Mouse (Mus musculus) lung, embryonic 16.5 days (tissue): ENCODE data around the gene Prr15. TPM values are rescaled to one million over a fixed set of nuclear protein-coding genes. Genes with fewer than 3 reads are reported as not detected.

Experiments
- ATAC-seq: fragments of 200-750 bp; cut with Nextera tagmentation; 2 replicates; pipeline ENCODE4 v1.8.0; 2017; ENCODE audit warnings: low read depth, mild to moderate bottlenecking, moderate library complexity
- H3K27ac ChIP-seq: fragments of 300-500 bp; sonication (generic); 2 replicates; pipeline ENCODE4 v1.5.1; 2014; ENCODE audit warnings: mild to moderate bottlenecking, control low read depth, low read length
- H3K27me3 ChIP-seq: fragments of 300-500 bp; sonication (generic); 2 replicates; pipeline ENCODE4 v1.6.1; 2014; ENCODE audit warnings: low read depth, low read length, mixed read lengths; ENCODE audit not compliant: control insufficient read depth, insufficient read depth
- H3K36me3 ChIP-seq: fragments of 300-500 bp; sonication (generic); 2 replicates; pipeline ENCODE4 v1.6.1; 2014; ENCODE audit warnings: low read length; ENCODE audit not compliant: control insufficient read depth, insufficient read depth
- H3K4me1 ChIP-seq: fragments of 300-500 bp; sonication (generic); replicated peaks from 2 replicates; pipeline ENCODE4 v1.6.1; 2014; ENCODE audit warnings: low read length, mixed read lengths; ENCODE audit not compliant: control insufficient read depth, insufficient read depth
- H3K4me2 ChIP-seq: fragments of 300-500 bp; sonication (generic); 2 replicates; pipeline ENCODE4 v1.6.1; 2014; ENCODE audit warnings: low read depth, low read length, control low read depth
- H3K4me3 ChIP-seq: fragments of 300-500 bp; sonication (generic); 2 replicates; pipeline ENCODE4 v1.5.1; 2014; ENCODE audit warnings: mild to moderate bottlenecking, low read length, control low read depth
- H3K9ac ChIP-seq: fragments of 300-500 bp; sonication (generic); 2 replicates; pipeline ENCODE4 v1.6.1; 2014; ENCODE audit warnings: low read length, control low read depth
- H3K9me3 ChIP-seq: fragments of 300-500 bp; sonication (generic); 2 replicates; pipeline ENCODE4 v1.6.1; 2016; ENCODE audit warnings: low read length; ENCODE audit not compliant: control insufficient read depth
- WGBS: fragments of 180-500 bp; shearing (Covaris S2); extraction: QIAGEN DNeasy Blood & Tissue Kit; methylation state at CpG from one replicate; pipeline ENCODE4 v1.1.7; 2014; 5-methylcytosine and 5-hydroxymethylcytosine counted together
- polyA plus RNA-seq: library from polyadenylated mRNA; unstranded; fragments of >200 nt; fragmentation: Nextera tagmentation; extraction: Ambion mirVana; gene quantifications from 2 replicates; pipeline ENCODE4 v1.2.1, GENCODE M21; 2015

Prr15 gene
- polyA plus RNA-seq, 1 experiment from 2014 or later, result 3.1 TPM

GRCm38 (mm10) chr6:54341133-54341532 lies 15.5 kb downstream of the Prr15 start:
- H3K36me3 ChIP-seq, result no peaks in the 10 kb centered on the region
- no peak overlapping the region for H3K9ac ChIP-seq
- H3K27me3 ChIP-seq, result no peaks in the 10 kb centered on the region
- H3K27ac ChIP-seq, result no peak overlapping the region
- no peaks in the 10 kb centered on the region for H3K4me1 ChIP-seq
- H3K4me2 ChIP-seq, result no peak overlapping the region
- WGBS, result 59% methylated on average over 5 of the region's 5 CpGs
- H3K4me3 ChIP-seq, result no peak overlapping the region
- ATAC-seq, result no peak
- H3K9me3 ChIP-seq, result no peaks in the 10 kb centered on the region

- WGBS, result 84% methylated on average over 10 of the region's 10 CpGs
- H3K9ac ChIP-seq, result no peak overlapping the region
- H3K9me3 ChIP-seq, result no peaks in the 10 kb centered on the region
- no peaks in the 10 kb centered on the region for H3K4me1 ChIP-seq
- no peak for ATAC-seq
- H3K4me2 ChIP-seq, result no peak overlapping the region
- H3K27me3 ChIP-seq, result no peaks in the 10 kb centered on the region
- H3K27ac ChIP-seq, result no peak overlapping the region
- H3K36me3 ChIP-seq, result no peaks in the 10 kb centered on the region
- no peak overlapping the region for H3K4me3 ChIP-seq
Measured at GRCm38 (mm10) chr6:54342223-54342622, 16.6 kb downstream of the Prr15 start.

GRCm38 (mm10) chr6:54351860-54352259 lies 26.2 kb downstream of the Prr15 start:
- H3K27me3 ChIP-seq, result no peaks in the 10 kb centered on the region
- WGBS, result 50% methylated on average over 5 of the region's 5 CpGs
- H3K36me3 ChIP-seq, result no peaks in the 10 kb centered on the region
- H3K27ac ChIP-seq, result no peak overlapping the region
- peaks cover 12% of the 10 kb centered on the region for H3K4me1 ChIP-seq
- no peak for ATAC-seq
- no peak overlapping the region for H3K4me2 ChIP-seq
- no peak overlapping the region for H3K4me3 ChIP-seq
- H3K9me3 ChIP-seq, result no peaks in the 10 kb centered on the region
- no peak overlapping the region for H3K9ac ChIP-seq

- peaks cover 12% of the 10 kb centered on the region for H3K4me1 ChIP-seq
- H3K27me3 ChIP-seq, result no peaks in the 10 kb centered on the region
- no peak overlapping the region for H3K9ac ChIP-seq
- H3K9me3 ChIP-seq, result no peaks in the 10 kb centered on the region
- WGBS, result 20% methylated on average over 14 of the region's 14 CpGs
- H3K4me2 ChIP-seq, result no peak overlapping the region
- H3K4me3 ChIP-seq, result no peak overlapping the region
- no peak overlapping the region for H3K27ac ChIP-seq
- H3K36me3 ChIP-seq, result no peaks in the 10 kb centered on the region
- ATAC-seq, result peak; percentile 66; the same call in 1 of the 2 replicates
Measured at GRCm38 (mm10) chr6:54352931-54353690, 27.5 kb downstream of the Prr15 start.

- no peak overlapping the region for H3K9ac ChIP-seq
- no peak overlapping the region for H3K4me2 ChIP-seq
- H3K27ac ChIP-seq, result no peak overlapping the region
- H3K9me3 ChIP-seq, result no peaks in the 10 kb centered on the region
- 67% methylated on average over 5 of the region's 5 CpGs for WGBS
- H3K4me1 ChIP-seq, result peaks cover 12% of the 10 kb centered on the region
- H3K27me3 ChIP-seq, result no peaks in the 10 kb centered on the region
- no peak for ATAC-seq
- no peaks in the 10 kb centered on the region for H3K36me3 ChIP-seq
- no peak overlapping the region for H3K4me3 ChIP-seq
Measured at GRCm38 (mm10) chr6:54353698-54354097, 28.1 kb downstream of the Prr15 start.

DNA sequence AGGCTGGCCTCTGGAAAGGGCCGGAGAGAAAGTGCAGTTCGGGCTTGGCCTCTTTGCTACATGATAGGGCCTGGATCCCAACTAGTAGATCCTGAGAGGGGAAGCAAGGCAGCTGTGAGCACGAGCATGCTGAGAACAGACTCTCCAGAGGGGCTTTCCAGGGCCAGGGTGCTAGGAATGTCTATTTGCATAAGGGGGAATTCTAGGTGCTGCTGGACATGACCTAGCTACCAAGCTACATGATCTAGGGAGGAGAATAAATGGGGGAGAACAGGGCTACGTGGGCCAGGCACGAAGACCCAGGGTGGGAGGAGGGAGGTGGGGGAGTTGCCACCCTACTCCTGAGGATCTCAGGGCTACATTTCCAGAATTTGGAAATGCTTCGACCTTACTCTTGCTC lies 30.0 kb downstream of the Prr15 start:
- H3K4me3 ChIP-seq, result no peak overlapping the region
- no peak overlapping the region for H3K27ac ChIP-seq
- no peaks in the 10 kb centered on the region for H3K27me3 ChIP-seq
- ATAC-seq, result no peak
- H3K4me1 ChIP-seq, result peaks cover 12% of the 10 kb centered on the region
- no peaks in the 10 kb centered on the region for H3K9me3 ChIP-seq
- H3K36me3 ChIP-seq, result no peaks in the 10 kb centered on the region
- H3K9ac ChIP-seq, result no peak overlapping the region
- 64% methylated on average over 6 of the region's 6 CpGs for WGBS
- H3K4me2 ChIP-seq, result no peak overlapping the region

DNA sequence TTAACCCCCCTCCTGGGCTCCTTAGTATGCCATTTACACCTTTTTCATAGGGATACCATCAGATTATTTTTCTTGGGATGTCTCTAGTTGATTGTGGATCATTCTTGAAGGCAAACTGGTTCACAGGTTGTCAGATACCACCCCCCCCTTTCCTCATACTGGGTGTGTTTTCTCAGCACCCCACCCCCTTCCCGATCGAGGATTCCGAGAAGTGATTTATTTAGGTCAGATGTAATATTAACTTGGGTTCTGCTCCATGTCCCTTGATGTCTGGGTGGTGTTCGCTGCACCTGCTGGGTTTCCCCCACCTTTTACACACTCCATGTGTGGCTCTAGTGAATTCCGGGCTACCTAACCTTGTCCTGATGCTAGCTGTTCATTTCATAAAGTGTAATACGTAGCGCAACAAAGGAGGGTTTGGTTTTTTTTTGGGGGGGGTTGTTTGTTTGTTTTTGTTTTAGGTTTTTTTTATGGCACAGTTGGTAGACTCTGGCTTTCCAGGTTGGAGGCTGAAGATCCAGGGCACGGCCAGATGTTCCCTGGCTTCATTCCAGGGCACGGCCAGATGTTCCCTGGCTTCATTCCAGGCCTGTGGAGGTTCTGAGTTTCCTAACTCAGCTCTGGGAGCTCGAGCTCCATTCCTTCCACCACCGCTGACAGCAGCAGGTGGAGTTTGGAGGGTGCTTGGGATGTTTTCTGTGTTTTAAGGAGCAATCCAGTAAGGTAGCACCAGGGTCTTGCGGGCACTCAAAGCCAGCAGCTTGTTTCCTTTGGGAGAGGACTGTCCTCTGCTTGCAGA lies 37.1 kb downstream of the Prr15 start:
- Histone ChIP-seq H3K4me2 (no peak overlapping the region), H3K27me3 (no peaks in the 10 kb centered on the region), H3K9ac (no peak overlapping the region), H3K4me1 (0 out of 2 replicates have a peak, but pooled peaks cover 3% of the 10 kb centered on the region), H3K36me3 (no peaks in the 10 kb centered on the region), H3K27ac (no peak overlapping the region), H3K4me3 (no peak overlapping the region), H3K9me3 (no peaks in the 10 kb centered on the region)
- whole genome bisulfite sequencing, result 64% methylated on average over 12 of the region's 12 CpGs
- ATAC-seq, result no peak

DNA sequence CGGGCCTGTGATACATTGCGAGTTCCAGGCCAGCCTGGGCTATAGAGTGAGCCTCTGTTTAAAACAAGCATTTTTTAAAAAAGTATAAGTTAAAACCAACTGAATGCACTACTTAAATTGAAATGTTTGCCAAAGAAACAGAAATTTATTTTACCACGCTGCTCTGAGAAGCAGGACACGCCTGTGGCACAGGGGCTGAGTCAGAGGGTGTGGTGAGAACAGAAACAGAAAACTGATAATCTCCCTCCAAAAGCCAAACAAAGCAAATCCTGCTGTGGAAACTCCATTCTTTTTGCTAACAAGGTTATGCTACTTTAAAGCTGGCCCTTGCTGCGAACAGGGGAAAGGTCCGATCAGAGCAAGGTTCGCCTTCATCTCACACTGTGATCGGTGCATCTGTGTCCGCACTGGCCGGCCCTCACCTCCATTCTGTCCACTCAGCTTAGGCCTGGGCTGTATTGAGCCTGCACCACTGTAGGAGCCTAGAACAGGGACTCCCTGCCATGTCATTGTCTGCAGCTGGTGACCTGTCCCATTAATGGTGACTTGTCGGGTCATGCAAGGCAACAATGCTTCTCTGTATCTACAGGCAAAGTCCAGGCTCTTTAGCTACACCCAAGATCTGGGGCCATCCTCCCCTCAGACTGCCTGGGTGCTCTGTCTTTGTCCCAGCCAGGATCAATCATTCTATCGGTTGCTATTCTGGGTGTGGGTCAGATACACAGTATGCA lies 38.9 kb downstream of the Prr15 start:
- Histone ChIP-seq H3K9ac (no peak overlapping the region), H3K4me1 (0 out of 2 replicates have a peak, but pooled peaks cover 3% of the 10 kb centered on the region), H3K36me3 (no peaks in the 10 kb centered on the region), H3K4me2 (no peak overlapping the region), H3K9me3 (no peaks in the 10 kb centered on the region), H3K27me3 (no peaks in the 10 kb centered on the region), H3K4me3 (no peak overlapping the region), H3K27ac (no peak overlapping the region)
- no peak for ATAC-seq
- WGBS, result 87% methylated on average over 12 of the region's 12 CpGs

- Histone ChIP-seq H3K9me3 (no peaks in the 10 kb centered on the region), H3K9ac (no peak overlapping the region), H3K27me3 (no peaks in the 10 kb centered on the region), H3K36me3 (no peaks in the 10 kb centered on the region), H3K4me2 (no peak overlapping the region), H3K27ac (no peak overlapping the region), H3K4me1 (0 out of 2 replicates have a peak, but pooled peaks cover 3% of the 10 kb centered on the region), H3K4me3 (no peak overlapping the region)
- WGBS, result 68% methylated on average over 5 of the region's 5 CpGs
- ATAC-seq, result no peak
Measured at GRCm38 (mm10) chr6:54366607-54367006, 41.0 kb downstream of the Prr15 start.
